Mouse (Mus musculus) liver, embryonic 11.5 days (tissue): ENCODE measurements around the gene Atg101. TPM values are rescaled to one million over a fixed set of nuclear protein-coding genes. Genes with fewer than 3 reads are reported as not detected.

Experiments used
- ATAC-seq: fragments of 200-750 bp; cut with Nextera tagmentation; replicated peaks from 2 replicates; pipeline ENCODE4 v1.8.0; 2017; ENCODE audit warnings: moderate number of reproducible peaks, mild to moderate bottlenecking, moderate TSS enrichment, moderate library complexity; ENCODE audit not compliant: low FRiP score
- DNase-seq: peaks from one replicate; pipeline ENCODE4 v3.0.0-alpha.2; 2017; ENCODE audit warnings: low spot score
- H3K27ac ChIP-seq: fragments of 300-500 bp; sonication (generic); 2 replicates; pipeline ENCODE4 v1.5.1; 2014; ENCODE audit warnings: mild to moderate bottlenecking, low read depth, low read length, control low read depth
- H3K27me3 ChIP-seq: fragments of 300-500 bp; sonication (generic); replicated peaks from 2 replicates; pipeline ENCODE4 v1.6.1; 2014; ENCODE audit warnings: low read length, mixed read lengths; ENCODE audit not compliant: control insufficient read depth, insufficient read depth
- H3K36me3 ChIP-seq: fragments of 300-500 bp; sonication (generic); 2 replicates; pipeline ENCODE4 v1.6.1; 2014; ENCODE audit warnings: mild to moderate bottlenecking, low read length, moderate library complexity, mixed read lengths; ENCODE audit not compliant: control insufficient read depth, insufficient read depth
- H3K4me1 ChIP-seq: fragments of 300-500 bp; sonication (generic); replicated peaks from 2 replicates; pipeline ENCODE4 v1.6.1; 2014; ENCODE audit warnings: low read length, mixed read lengths; ENCODE audit not compliant: control insufficient read depth, insufficient read depth
- H3K4me2 ChIP-seq: fragments of 300-500 bp; sonication (generic); 2 replicates; pipeline ENCODE4 v1.6.1; 2014; ENCODE audit warnings: mild to moderate bottlenecking, control low read depth, moderate library complexity
- H3K4me3 ChIP-seq: fragments of 300-500 bp; sonication (generic); 2 replicates; pipeline ENCODE4 v1.5.1; 2014; ENCODE audit warnings: low read depth, low read length, control low read depth
- H3K9ac ChIP-seq: fragments of 300-500 bp; sonication (generic); 2 replicates; pipeline ENCODE4 v1.6.1; 2014; ENCODE audit warnings: low read depth, low read length, control low read depth
- H3K9me3 ChIP-seq: fragments of 300-500 bp; sonication (generic); 2 replicates; pipeline ENCODE4 v1.6.1; 2016; ENCODE audit warnings: low read length, inconsistent platforms, mixed read lengths; ENCODE audit not compliant: control insufficient read depth
- WGBS: fragments of 180-500 bp; shearing (Covaris S2); extraction: QIAGEN DNeasy Blood & Tissue Kit; methylation state at CpG from one replicate; pipeline ENCODE4 v1.1.7; 2014; 5-methylcytosine and 5-hydroxymethylcytosine counted together
- polyA plus RNA-seq: library from polyadenylated mRNA; unstranded; fragments of >200 nt; fragmentation: Nextera tagmentation; extraction: Ambion mirVana; gene quantifications from 2 replicates; pipeline ENCODE4 v1.2.1, GENCODE M21; 2014

Gene Atg101
- polyA plus RNA-seq, 1 experiment from 2014 or later, result 54.9 TPM

GRCm38 (mm10) chr15:101251930-101252329 is 32.1 kb upstream of the Atg101 start:
- Histone ChIP-seq H3K9ac (no peak overlapping the region), H3K27me3 (peaks cover 10% of the 10 kb centered on the region), H3K4me2 (no peak overlapping the region), H3K4me3 (no peak overlapping the region), H3K27ac (no peak overlapping the region), H3K36me3 (no peaks in the 10 kb centered on the region), H3K4me1 (peaks cover 14% of the 10 kb centered on the region; the same call in 1 of the 2 replicates), H3K9me3 (no peaks in the 10 kb centered on the region)
- DNase-seq, result no peak
- ATAC-seq, result no peak
- WGBS, result 89% methylated on average over 5 of the region's 5 CpGs

- no peak for DNase-seq
- WGBS, result 70% methylated on average over 6 of the region's 6 CpGs
- Histone ChIP-seq H3K9me3 (no peaks in the 10 kb centered on the region), H3K27ac (no peak overlapping the region), H3K27me3 (peaks cover 10% of the 10 kb centered on the region), H3K4me3 (no peak overlapping the region), H3K4me2 (no peak overlapping the region), H3K4me1 (peaks cover 12% of the 10 kb centered on the region; the same call in 1 of the 2 replicates), H3K9ac (no peak overlapping the region), H3K36me3 (no peaks in the 10 kb centered on the region)
- ATAC-seq, result no peak
Measured at GRCm38 (mm10) chr15:101252614-101253013, 31.5 kb upstream of the Atg101 start.

GRCm38 (mm10) chr15:101253563-101253885 is 30.5 kb upstream of the Atg101 start:
- Histone ChIP-seq H3K9me3 (no peaks in the 10 kb centered on the region), H3K27ac (no peak overlapping the region), H3K4me3 (peak overlapping the region; percentile 63), H3K27me3 (peaks cover 10% of the 10 kb centered on the region), H3K9ac (peak overlapping the region; percentile 58; the same call in 1 of the 2 replicates), H3K4me2 (peak overlapping the region; percentile 82), H3K36me3 (no peaks in the 10 kb centered on the region), H3K4me1 (0 out of 2 replicates have a peak, but pooled peaks cover 4% of the 10 kb centered on the region)
- ATAC-seq (no peak), DNase-seq (no peak)
- 39% methylated on average over 3 of the region's 3 CpGs for WGBS

- Histone ChIP-seq H3K4me3 (peak within 1 kb of the TSS; percentile 63), H3K9ac (peak within 1 kb of the TSS; percentile 58), H3K4me1 (0 out of 2 replicates have a peak, but pooled peaks cover 4% of the 10 kb centered on the region), H3K27me3 (peaks cover 10% of the 10 kb centered on the region), H3K36me3 (no peaks in the 10 kb centered on the region), H3K4me2 (peak within 1 kb of the TSS; percentile 82), H3K27ac (no peak within 1 kb of the TSS; the same call in 1 of the 2 replicates), H3K9me3 (no peaks in the 10 kb centered on the region)
- DNase-seq (peak; percentile 56), ATAC-seq (peak; percentile 56)
- 1% methylated on average over 67 of the region's 82 CpGs for WGBS
Measured at GRCm38 (mm10) chr15:101253886-101254795, 29.9 kb upstream of the Atg101 start, which contains the start of gene Nr4a1. Gene Nr4a1, plus strand, starts transcription at chr15:101254269.

- peaks cover 14% of the 10 kb centered on the region for H3K4me1 ChIP-seq
- H3K9ac ChIP-seq, result no peak overlapping the region
- ATAC-seq (no peak), DNase-seq (no peak)
- H3K4me3 ChIP-seq, result no peak overlapping the region
- no peaks in the 10 kb centered on the region for H3K36me3 ChIP-seq
- H3K27me3 ChIP-seq, result peaks cover 10% of the 10 kb centered on the region
- WGBS, result 81% methylated on average over 7 of the region's 7 CpGs
- no peak overlapping the region for H3K4me2 ChIP-seq
- no peaks in the 10 kb centered on the region for H3K9me3 ChIP-seq
- H3K27ac ChIP-seq, result no peak overlapping the region
Measured at GRCm38 (mm10) chr15:101255842-101256462, 28.1 kb upstream of the Atg101 start.

- Histone ChIP-seq H3K4me3 (no peak overlapping the region), H3K27ac (no peak overlapping the region), H3K4me2 (no peak overlapping the region), H3K4me1 (peaks cover 20% of the 10 kb centered on the region), H3K9ac (no peak overlapping the region), H3K27me3 (peaks cover 10% of the 10 kb centered on the region), H3K9me3 (no peaks in the 10 kb centered on the region), H3K36me3 (no peaks in the 10 kb centered on the region)
- DNase-seq, result no peak
- 69% methylated on average over 14 of the region's 14 CpGs for WGBS
- ATAC-seq, result no peak
Measured at GRCm38 (mm10) chr15:101256463-101257206, 27.4 kb upstream of the Atg101 start.

GRCm38 (mm10) chr15:101258420-101258819 is 25.7 kb upstream of the Atg101 start:
- peaks cover 31% of the 10 kb centered on the region for H3K4me1 ChIP-seq
- no peaks in the 10 kb centered on the region for H3K9me3 ChIP-seq
- peaks cover 11% of the 10 kb centered on the region for H3K27me3 ChIP-seq
- H3K9ac ChIP-seq, result no peak overlapping the region
- H3K27ac ChIP-seq, result no peak overlapping the region
- H3K36me3 ChIP-seq, result no peaks in the 10 kb centered on the region
- 74% methylated on average over 11 of the region's 11 CpGs for WGBS
- H3K4me2 ChIP-seq, result no peak overlapping the region
- H3K4me3 ChIP-seq, result no peak overlapping the region
- ATAC-seq, result no peak
- DNase-seq, result no peak

- H3K4me3 ChIP-seq, result no peak overlapping the region
- H3K9ac ChIP-seq, result no peak overlapping the region
- H3K27me3 ChIP-seq, result peaks cover 9% of the 10 kb centered on the region
- no peak overlapping the region for H3K27ac ChIP-seq
- H3K4me2 ChIP-seq, result no peak overlapping the region
- ATAC-seq, result no peak
- no peak for DNase-seq
- peaks cover 26% of the 10 kb centered on the region for H3K4me1 ChIP-seq
- H3K9me3 ChIP-seq, result no peaks in the 10 kb centered on the region
- 82% methylated on average over 3 of the region's 3 CpGs for WGBS
- no peaks in the 10 kb centered on the region for H3K36me3 ChIP-seq
Measured at GRCm38 (mm10) chr15:101259922-101260321, 24.1 kb upstream of the Atg101 start.
